Mouse (Mus musculus): ENCODE data around the gene Atraid. TPM values are rescaled to one million over a fixed set of nuclear protein-coding genes. Genes with fewer than 3 reads are reported as not detected.

Atraid gene
- total and polyA plus RNA-seq, 3 experiments = 58.0 to 88.7 (median 60.1) TPM

DNA sequence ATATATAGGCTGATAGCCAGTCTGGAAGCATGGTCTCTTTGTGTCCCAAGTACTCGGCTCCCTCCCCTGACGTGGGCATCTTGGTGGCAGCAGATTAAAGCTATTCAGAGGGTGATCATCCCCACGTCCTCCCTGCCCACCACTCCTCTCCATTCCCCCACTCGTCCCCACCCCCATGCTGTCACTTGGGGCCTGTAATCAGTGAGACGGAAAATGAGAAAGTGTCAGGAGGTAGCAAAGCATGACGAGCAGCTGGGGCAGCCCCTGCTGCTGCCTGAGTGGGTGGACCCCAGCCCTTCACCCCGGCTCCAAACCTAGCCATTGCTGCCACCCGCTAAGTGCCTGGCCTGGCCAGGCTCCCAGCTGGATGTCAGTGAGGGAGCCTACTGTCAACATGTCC, 35.8 kb downstream of the Atraid start:
- Histone ChIP-seq H3K27me3 (replicated peaks) (peaks cover 29% of the 10 kb centered on the region), H3K36me3 (replicated peaks in 1 of 2; ENCODE audit: control insufficient read depth in 1 of 2, insufficient read depth in 1 of 2, low read length in 1 of 2) (peaks cover 6 to 21% of the 10 kb centered on the region in 2 experiments), H3K4me3 (replicated peaks in 1 of 3; ENCODE audit: low read depth in 2 of 3, low read length in 2 of 3, poor library complexity in 1 of 3) (no peak overlapping the region), H3K27ac (ENCODE audit: insufficient read depth, low read depth) (no peak overlapping the region), H3K9me3 (replicated peaks; ENCODE audit: low read length) (no peaks in the 10 kb centered on the region), H3K4me1 (ENCODE audit: control insufficient read depth in 1 of 2, insufficient read depth in 2 of 2) (peaks cover 13 to 36% of the 10 kb centered on the region in 2 experiments), H3K4me2 (ENCODE audit: insufficient read depth, low read depth, poor library complexity, severe bottlenecking) (peak overlapping the region; percentile 95), H3K9ac (ENCODE audit: insufficient read depth, low read depth) (no peak overlapping the region), H3K79me2 (replicated peaks; ENCODE audit: control insufficient read depth, extremely low read depth, insufficient read depth, poor library complexity, severe bottlenecking) (no peaks in the 10 kb centered on the region)
- TF ChIP-seq ETS1 (conservative IDR thresholded peaks at IDR 0.05; ENCODE audit: low read depth, low read length) (peak; percentile 73), ZNF384 (IDR thresholded peaks at IDR 0.05; ENCODE audit: low read depth, low read length) (no peak), SIN3A (IDR thresholded peaks at IDR 0.05; ENCODE audit: low read length) (peak; percentile 36; the same call in 1 of the 2 replicates), SMC3 (IDR thresholded peaks at IDR 0.05; ENCODE audit: low read depth, low read length) (no peak), BHLHE40 (IDR thresholded peaks at IDR 0.05; ENCODE audit: low read depth, low read length) (peak; percentile 80), MAZ (IDR thresholded peaks at IDR 0.05; ENCODE audit: low read depth, low read length) (peak; percentile 52; the same call in 1 of the 2 replicates), E2F4 (IDR thresholded peaks at IDR 0.05; ENCODE audit: insufficient replicate concordance, low read depth, low read length) (no peak), PAX5 (IDR thresholded peaks at IDR 0.05; ENCODE audit: low read length) (no peak), RCOR1 (conservative IDR thresholded peaks at IDR 0.05; ENCODE audit: low read depth, low read length) (0 out of 2 replicates have a peak, but pooled peaks have one; percentile 25), ELF1 (IDR thresholded peaks at IDR 0.05; ENCODE audit: low read depth, low read length) (no peak), HCFC1 (IDR thresholded peaks at IDR 0.05; ENCODE audit: low read depth, low read length) (no peak), TCF12 (IDR thresholded peaks at IDR 0.05; ENCODE audit: low read depth, low read length) (peak; percentile 58), POLR2A (IDR thresholded peaks at IDR 0.05; ENCODE audit: low read depth, low read length) (0 out of 2 replicates have a peak, but pooled peaks have one; percentile 9), MEF2A (IDR thresholded peaks at IDR 0.05; ENCODE audit: borderline replicate concordance, low read depth, low read length) (peak; percentile 49; the same call in 1 of the 2 replicates), MAX (IDR thresholded peaks at IDR 0.05; ENCODE audit: low read length) (0 out of 2 replicates have a peak, but pooled peaks have one; percentile 30), IRF4 (IDR thresholded peaks at IDR 0.05; ENCODE audit: low read depth, low read length) (peak; percentile 71), CHD2 (IDR thresholded peaks at IDR 0.05; ENCODE audit: low read length) (peak; percentile 82; the same call in 1 of the 2 replicates), NELFE (IDR thresholded peaks at IDR 0.05; ENCODE audit: low read depth, low read length) (no peak), KAT2A (IDR thresholded peaks at IDR 0.05; ENCODE audit: insufficient replicate concordance, low read length) (no peak), MAFK (IDR thresholded peaks at IDR 0.05; ENCODE audit: insufficient replicate concordance, low read length) (peak; percentile 61; the same call in 1 of the 2 replicates), EP300 (IDR thresholded peaks at IDR 0.05; ENCODE audit: low read length) (peak; percentile 58)
- DNase-seq (ENCODE audit: extremely low read depth) = peak; percentile 61
- in situ Hi-C loops (cut with MboI; ENCODE audit: low pct_ligation_motif_present, low pct_unique_long_range_greater_than_20kb, low sequenced_read_pairs) (no loop called here), dilution Hi-C loops (cut with MboI; ENCODE audit: extremely low pct_ligation_motif_present, extremely low pct_unique_long_range_greater_than_20kb, low sequenced_read_pairs) (no loop called here)

DNA sequence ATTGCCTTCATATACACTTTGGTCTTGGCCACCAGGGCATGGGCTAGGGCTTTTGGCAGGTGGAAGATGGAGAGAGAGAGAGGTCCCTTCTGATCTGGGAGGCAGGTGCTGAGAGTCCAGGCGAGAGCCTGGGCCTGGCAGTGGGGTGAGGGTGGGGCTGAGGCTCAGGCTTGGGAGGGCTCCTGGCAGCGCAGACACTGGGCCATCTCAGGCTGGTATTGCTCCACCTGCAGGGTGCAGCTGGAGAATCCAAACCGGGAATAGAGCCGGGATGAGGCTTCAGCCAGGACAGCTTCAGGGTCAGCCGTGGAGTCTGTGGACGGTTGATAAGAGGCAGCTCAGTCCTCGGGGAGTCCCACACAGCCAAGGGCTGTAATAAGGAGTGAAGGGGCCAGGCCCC, 38.5 kb downstream of the Atraid start:
- no peaks in the 10 kb centered on the region for H3K36me3 ChIP-seq (replicated peaks in 1 of 2; ENCODE audit: control insufficient read depth in 1 of 2, insufficient read depth in 1 of 2, low read length in 1 of 2)
- no peak overlapping the region for H3K4me2 ChIP-seq (ENCODE audit: insufficient read depth, low read depth, poor library complexity, severe bottlenecking)
- no peak for TF ChIP-seq CHD1 (IDR thresholded peaks at IDR 0.05; ENCODE audit: low read depth, low read length)
- TF ChIP-seq JUND (conservative IDR thresholded peaks at IDR 0.05; ENCODE audit: low read depth, low read length) = no peak
- TF ChIP-seq RCOR1 (conservative IDR thresholded peaks at IDR 0.05; ENCODE audit: low read depth, low read length) = no peak
- dilution Hi-C loops (cut with MboI; ENCODE audit: extremely low pct_ligation_motif_present, extremely low pct_unique_long_range_greater_than_20kb, low sequenced_read_pairs) (no loop called here), in situ Hi-C loops (cut with MboI; ENCODE audit: low pct_ligation_motif_present, low pct_unique_long_range_greater_than_20kb, low sequenced_read_pairs) (loop anchor here (5.0 kb wide), 1 partner anchor 46 kb away; no protein-coding TSS in a partner anchor)
- peaks cover 13 to 36% of the 10 kb centered on the region in 2 experiments for H3K4me1 ChIP-seq (ENCODE audit: control insufficient read depth in 1 of 2, insufficient read depth in 2 of 2)
- H3K4me3 ChIP-seq (replicated peaks in 1 of 3; ENCODE audit: low read depth in 2 of 3, low read length in 2 of 3, poor library complexity in 1 of 3) = no peak overlapping the region
- no peak for DNase-seq (ENCODE audit: extremely low read depth)
- H3K9me3 ChIP-seq (replicated peaks; ENCODE audit: low read length) = no peaks in the 10 kb centered on the region
- H3K27me3 ChIP-seq (replicated peaks) = peaks cover 56% of the 10 kb centered on the region
- H3K9ac ChIP-seq (ENCODE audit: insufficient read depth, low read depth) = no peak overlapping the region
- H3K79me2 ChIP-seq (replicated peaks; ENCODE audit: control insufficient read depth, extremely low read depth, insufficient read depth, poor library complexity, severe bottlenecking) = no peaks in the 10 kb centered on the region
- H3K27ac ChIP-seq (ENCODE audit: insufficient read depth, low read depth) = no peak overlapping the region
